Mouse (Mus musculus) right cerebral cortex, postnatal 25 days (tissue): Measurements from ENCODE around the gene Pdk2.

ENCODE experiments used
- DNase-seq: peaks from one replicate; pipeline ENCODE4 v3.0.0; 2022

Pdk2 gene

DNA sequence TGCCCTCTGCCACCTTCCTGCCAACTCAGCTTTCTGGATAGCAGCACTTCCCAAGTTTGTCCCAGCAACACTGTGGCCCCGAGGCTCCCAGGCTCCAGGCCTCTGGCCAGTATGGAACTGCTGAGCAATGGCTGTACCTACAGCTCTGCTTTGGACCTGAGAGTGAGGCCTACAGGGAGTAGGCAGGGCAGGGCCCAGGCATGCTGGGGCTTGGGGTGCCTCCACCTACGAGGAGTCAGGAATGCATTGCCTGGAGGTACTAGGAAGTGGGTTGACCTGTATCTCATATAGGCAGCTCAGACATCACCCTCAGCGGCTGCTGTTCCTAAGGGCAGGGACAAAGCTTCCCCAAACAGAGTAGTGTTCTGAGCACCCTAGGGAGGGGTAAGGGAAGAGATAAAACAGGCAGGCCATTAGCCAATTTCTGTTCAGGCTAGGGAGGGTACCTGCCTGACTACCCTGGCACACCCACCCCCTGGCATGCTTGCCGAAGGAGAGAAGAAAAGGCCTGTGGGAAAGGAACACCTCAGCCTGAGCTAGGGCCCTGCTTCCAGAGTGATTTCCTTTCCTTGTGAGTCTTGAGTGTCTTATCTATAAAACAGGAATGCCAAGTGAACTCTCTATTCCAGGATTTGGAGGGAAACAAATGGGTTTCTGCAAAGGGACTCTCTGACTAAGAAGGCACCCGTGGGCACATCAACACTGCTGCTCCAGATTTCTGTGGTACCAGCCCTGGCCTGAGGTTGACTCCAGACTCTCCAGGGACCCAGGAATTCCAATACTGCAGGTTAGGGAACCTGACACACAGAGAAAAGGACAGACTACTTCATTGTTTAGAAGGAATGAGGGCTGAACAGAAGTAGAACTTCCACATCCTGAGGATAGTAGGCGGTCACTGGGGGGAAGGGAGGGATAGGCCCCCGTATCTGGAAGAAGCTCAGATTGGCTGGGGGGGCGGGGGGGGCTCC is 29.3 kb upstream of the Pdk2 start:
- DNase-seq = no peak

- DNase-seq = no peak
Observed at GRCm38 (mm10) chr11:95069226-95069957, 28.2 kb upstream of the Pdk2 start.

DNA sequence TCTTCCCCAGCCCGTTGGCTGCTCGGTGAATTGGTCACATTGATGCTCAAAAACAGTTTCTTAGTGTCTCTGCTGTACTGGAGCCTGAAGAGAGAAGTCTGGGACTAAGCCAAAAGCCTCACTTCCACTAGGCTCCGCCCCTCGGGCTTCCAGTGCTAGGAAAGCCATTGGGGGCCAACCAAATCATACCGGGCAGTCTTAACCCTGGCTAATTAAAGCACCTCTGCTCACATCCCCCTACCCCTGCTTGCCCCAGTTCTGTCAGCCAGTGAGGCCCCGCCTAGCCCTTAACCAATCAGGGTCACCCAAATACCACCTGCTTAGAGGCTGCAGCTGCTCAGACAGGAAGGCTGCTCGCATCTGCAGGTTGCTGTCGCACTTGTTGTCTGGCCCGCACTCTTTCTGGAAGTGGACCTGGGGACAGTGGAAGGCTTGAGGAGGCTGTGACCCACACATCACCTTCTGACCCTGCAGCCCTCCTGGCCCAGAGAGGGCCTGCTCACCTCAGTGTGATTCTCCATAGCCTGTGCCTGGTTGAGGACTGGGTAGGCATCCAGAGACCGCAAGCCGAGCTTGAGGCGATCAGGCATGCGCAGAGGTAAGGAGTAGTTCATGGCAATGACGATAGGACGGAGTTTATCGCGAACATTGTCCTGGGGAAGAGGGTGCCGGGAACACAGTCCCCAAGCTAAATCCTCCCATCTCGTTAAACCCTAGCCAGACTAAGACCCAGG is 15.8 kb upstream of the Pdk2 start:
- DNase-seq = no peak

- DNase-seq = no peak
Observed at GRCm38 (mm10) chr11:95053062-95053461, 11.9 kb upstream of the Pdk2 start.

DNA sequence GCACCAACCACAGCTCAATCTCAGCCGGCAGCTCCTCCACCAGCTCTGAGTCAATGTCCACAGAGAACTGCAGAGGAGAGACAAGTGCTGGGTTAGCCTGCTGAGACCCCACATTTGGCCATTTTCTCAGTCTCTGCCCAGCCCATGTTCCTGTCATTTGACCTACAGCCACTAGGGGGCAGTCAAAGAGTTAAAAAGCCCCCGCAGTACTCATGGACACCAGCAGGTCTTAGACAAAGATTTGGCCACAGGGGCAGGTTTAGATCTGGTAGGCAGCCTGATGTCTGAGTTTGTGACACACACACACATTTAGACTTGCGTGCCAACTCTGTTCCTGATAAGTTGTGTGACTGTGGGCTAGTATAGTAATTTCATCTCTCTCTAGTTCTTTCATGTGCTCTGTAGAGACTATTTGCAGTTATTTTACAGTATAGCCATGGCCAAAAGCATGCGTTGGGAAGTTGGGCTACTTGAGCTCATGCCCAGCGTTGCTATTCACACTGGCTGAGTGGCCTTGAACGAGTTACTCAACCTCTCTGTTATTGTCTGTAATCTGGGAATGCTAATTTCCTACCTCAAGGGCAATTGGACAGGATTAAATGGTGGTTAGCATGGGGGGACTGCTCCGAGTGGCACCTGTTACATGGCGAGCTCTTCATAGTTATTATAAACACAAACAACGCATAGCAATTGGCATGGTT is 6.0 kb upstream of the Pdk2 start:
- DNase-seq = no peak

DNA sequence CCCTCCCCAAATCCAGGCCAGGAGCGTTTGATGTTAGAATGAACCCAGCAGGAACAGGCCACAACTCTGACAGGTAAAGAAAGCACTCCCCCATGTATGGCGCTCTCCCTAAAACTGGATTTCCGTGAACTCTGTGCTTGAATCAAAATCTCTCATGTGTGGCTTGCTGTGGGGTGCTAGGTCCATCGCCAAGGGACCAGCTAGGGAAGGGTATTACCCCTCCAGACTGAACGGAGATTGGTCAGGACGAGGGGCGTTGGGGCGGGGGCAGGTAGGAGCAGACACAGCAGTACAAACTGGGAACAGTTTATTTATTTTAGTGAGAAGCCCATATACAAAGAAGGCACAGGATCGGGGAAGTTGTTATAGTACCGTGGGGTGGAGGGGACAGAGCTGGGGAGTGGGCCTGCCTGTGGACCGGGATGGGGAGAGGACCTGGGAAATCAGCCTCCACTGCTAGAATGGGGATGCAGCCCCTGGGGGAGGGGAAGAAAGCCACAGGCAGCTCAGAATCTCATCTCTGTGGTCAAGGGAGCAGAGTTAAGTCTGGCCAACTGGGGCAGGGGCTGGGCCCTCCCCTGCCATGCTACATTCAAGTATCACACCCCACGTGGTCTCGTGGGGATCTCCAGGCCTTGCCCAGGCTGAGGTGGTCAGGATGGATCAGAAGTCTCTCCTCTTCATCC is 3.2 kb upstream of the Pdk2 start:
- no peak for DNase-seq

DNA sequence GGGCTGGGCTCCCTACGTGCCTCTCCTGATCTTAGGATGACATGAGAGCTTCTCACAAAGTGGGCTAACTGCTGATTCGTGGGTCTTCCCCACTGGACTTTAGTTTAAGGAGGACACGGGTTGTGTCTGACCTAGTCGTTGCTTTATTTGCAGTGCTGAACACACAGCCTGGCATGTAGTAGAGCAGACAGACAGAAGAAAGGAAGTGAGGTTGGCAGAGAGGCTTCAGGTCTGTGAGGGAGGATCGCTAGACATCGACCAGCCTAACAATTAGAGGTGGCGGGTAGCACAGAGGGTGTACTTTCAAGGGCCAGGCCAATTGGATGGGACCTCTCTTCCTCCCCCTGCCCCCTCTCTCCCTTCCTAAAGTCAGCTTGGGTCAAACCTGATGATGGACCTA is 2.5 kb upstream of the Pdk2 start:
- DNase-seq = no peak

DNA sequence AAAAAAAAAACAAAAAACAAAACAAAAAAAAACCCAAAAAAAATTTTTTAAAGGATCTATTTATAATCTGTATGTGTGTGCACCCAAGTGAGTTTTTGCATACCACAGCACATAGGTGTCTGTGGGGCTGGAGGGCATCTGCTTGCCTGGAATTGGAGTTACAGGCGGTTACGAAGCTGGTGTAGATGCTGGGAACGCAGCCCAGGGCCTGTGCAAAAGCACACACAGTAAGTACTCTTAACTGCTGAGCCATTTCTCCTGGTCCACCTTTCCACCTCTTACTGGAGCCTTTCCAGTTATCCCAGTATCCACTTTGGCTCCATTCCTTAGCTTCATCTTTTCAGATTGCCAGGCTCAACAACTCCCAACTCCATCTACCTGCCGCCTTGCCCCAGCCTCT is 1.9 kb upstream of the Pdk2 start:
- DNase-seq = no peak

DNA sequence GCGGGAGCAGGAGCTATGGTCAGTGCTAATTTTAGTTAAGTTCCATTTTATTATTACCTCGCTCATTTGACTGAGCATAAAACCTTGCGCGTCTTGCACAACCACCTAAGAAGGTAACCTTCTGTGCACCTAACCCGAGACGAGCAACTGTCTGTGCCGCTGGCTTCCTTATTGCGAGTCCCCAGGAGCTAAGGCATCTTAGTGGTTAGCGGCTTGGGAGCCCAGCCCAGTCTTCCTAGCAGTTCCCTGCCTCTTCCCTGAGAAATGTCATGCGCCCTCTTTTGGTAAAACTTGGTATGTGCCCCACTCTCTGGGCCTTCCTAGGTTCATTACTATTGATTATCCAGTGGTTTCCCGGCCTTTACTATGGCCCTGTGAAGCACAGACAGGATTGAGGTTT is 942 bp upstream of the Pdk2 start:
- DNase-seq = peak; percentile 82

GRCm38 (mm10) chr11:95040491-95041138 is 539 bp downstream of the Pdk2 start:
- DNase-seq = peak; percentile 45

DNA sequence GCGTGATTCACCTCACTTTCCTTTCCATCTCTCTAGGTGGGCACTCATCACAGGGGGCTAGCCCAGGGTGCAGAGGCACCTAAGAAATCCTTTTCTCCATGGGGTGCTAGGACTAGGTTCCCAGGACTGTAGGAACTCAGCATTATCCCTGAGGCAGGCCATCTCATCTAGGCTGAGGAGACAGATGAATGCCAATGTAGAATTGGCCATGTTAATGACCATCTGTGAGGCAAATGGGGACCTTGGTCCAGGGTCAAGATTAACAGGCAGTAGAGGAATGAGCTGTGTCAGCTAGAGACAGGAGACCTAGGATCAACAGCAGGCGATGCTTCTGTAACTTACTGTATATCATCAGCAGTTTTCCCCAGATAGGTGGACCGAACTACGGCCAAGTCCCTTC is 1.4 kb downstream of the Pdk2 start:
- no peak for DNase-seq

- DNase-seq = no peak
Observed at GRCm38 (mm10) chr11:95038818-95039655, 2.1 kb downstream of the Pdk2 start.

GRCm38 (mm10) chr11:95038156-95038817 is 2.9 kb downstream of the Pdk2 start:
- no peak for DNase-seq

- no peak for DNase-seq
Observed at GRCm38 (mm10) chr11:95037306-95037705, 3.8 kb downstream of the Pdk2 start.

DNA sequence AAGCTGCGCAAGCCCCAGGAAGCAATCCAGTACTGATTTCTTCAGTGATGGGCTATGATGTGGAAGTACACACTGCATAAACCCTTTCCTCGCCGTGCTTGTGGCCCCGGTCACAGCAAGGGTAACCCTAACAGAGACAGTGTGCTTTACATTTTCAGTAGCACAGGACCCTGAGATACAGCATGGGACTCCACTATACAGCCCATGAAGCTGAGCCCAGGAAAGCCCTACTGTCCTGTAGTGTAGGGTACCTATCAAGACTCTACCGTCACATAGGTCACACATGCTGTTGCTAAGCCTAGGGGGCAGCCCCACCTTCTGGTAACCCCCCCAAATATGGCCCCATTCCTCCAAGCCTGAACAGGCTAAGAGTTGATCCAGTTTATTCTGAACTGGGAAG is 4.6 kb downstream of the Pdk2 start:
- no peak for DNase-seq

GRCm38 (mm10) chr11:95034902-95035301 is 6.3 kb downstream of the Pdk2 start:
- peak; percentile 54 for DNase-seq

DNA sequence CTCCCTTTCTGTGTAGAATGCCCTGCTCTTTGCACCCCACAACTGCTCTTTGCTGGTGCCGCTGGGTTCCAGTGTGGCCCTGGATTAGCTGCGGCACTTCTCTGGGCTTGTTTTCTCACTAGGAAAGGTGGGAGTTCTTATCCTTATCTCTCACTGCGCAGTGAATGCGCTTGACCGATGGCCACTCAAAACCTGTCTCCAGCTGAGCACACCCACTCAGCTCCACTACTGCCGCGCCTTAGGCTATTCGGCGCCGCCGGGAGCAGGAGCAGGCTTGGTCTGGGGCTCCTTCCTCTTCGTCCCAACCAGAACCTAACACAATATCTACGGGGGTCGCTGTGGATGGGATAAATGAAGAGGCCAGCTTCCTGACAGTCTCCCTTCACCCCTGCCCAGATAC is 7.5 kb downstream of the Pdk2 start:
- DNase-seq = no peak

GRCm38 (mm10) chr11:95032945-95033344 is 8.2 kb downstream of the Pdk2 start:
- no peak for DNase-seq

- DNase-seq = no peak
Observed at GRCm38 (mm10) chr11:95027850-95028470, 13.2 kb downstream of the Pdk2 start.

DNA sequence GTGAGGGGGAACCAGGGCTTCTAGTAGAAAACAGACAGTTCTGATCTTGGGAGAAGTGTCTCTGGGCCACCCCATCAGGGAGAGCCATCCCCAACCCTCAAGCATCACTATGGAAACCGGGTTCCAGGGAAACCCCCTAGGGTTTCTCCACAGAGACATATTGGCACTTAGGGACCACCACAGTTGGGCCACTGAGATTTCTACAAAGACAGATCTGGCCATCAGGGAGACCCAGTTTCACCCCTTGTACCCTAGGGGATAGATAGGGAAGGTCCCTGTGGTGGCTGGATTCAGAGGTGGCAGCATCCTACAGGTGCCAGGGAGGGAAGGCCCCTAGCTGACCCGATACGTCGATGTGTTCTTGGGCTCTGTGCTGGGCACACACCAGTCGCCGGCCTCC is 14.3 kb downstream of the Pdk2 start:
- no peak for DNase-seq
